Mouse (Mus musculus) midbrain, embryonic 10.5 days (tissue): ENCODE data around the gene Nexn. TPM values are rescaled to one million over a fixed set of nuclear protein-coding genes. Genes with fewer than 3 reads are reported as not detected.

Experiments
- DNase-seq: peaks from one replicate; pipeline ENCODE4 v3.0.0-alpha.2; 2017; ENCODE audit warnings: low spot score
- H3K27ac ChIP-seq: fragments of 300-500 bp; sonication (generic); replicated peaks from 2 replicates; pipeline ENCODE4 v1.5.1; 2016; ENCODE audit warnings: mild to moderate bottlenecking
- H3K27me3 ChIP-seq: fragments of 300-500 bp; sonication (generic); 2 replicates; pipeline ENCODE4 v1.6.1; 2016; ENCODE audit warnings: low read depth, mild to moderate bottlenecking; ENCODE audit not compliant: poor library complexity, severe bottlenecking
- H3K36me3 ChIP-seq: fragments of 300-500 bp; sonication (generic); 2 replicates; pipeline ENCODE4 v1.6.1; 2016; ENCODE audit warnings: mild to moderate bottlenecking, moderate library complexity
- H3K4me1 ChIP-seq: fragments of 300-500 bp; sonication (generic); 2 replicates; pipeline ENCODE4 v1.6.1; 2016
- H3K4me3 ChIP-seq: fragments of 300-500 bp; sonication (generic); 2 replicates; pipeline ENCODE4 v1.5.1; 2016; ENCODE audit warnings: mild to moderate bottlenecking, moderate library complexity
- H3K9me3 ChIP-seq: fragments of 300-500 bp; sonication (generic); replicated peaks from 2 replicates; pipeline ENCODE4 v1.6.1; 2016; ENCODE audit warnings: mild to moderate bottlenecking
- WGBS: fragments of 180-500 bp; shearing (Covaris S2); methylation state at CpG from one replicate; pipeline ENCODE4 v1.1.7; 2016; 5-methylcytosine and 5-hydroxymethylcytosine counted together
- polyA plus RNA-seq: library from polyadenylated mRNA; unstranded; fragments of >200 nt; fragmentation: Nextera tagmentation; extraction: Ambion mirVana; gene quantifications from 2 replicates; pipeline ENCODE4 v1.2.1, GENCODE M21; 2016

Nexn gene
- polyA plus RNA-seq, 1 experiment from 2014 or later: 3.0 TPM

- H3K4me3 ChIP-seq: peak overlapping the region; percentile 74
- H3K36me3 ChIP-seq: peaks cover 60% of the 10 kb centered on the region
- no peaks in the 10 kb centered on the region for H3K27me3 ChIP-seq
- H3K4me1 ChIP-seq: peaks cover 32% of the 10 kb centered on the region
- H3K9me3 ChIP-seq: no peaks in the 10 kb centered on the region
- WGBS: 84% methylated on average over 3 of the region's 3 CpGs
- DNase-seq: no peak
- no peak overlapping the region for H3K27ac ChIP-seq
Measured at GRCm38 (mm10) chr3:152213416-152213815, 52.7 kb downstream of the Nexn start.

GRCm38 (mm10) chr3:152211731-152212279, 54.3 kb downstream of the Nexn start:
- peaks cover 54% of the 10 kb centered on the region for H3K36me3 ChIP-seq
- peak overlapping the region; percentile 74 for H3K4me3 ChIP-seq
- 54% methylated on average over 7 of the region's 7 CpGs for WGBS
- no peaks in the 10 kb centered on the region for H3K27me3 ChIP-seq
- H3K4me1 ChIP-seq: peaks cover 35% of the 10 kb centered on the region
- peak overlapping the region; percentile 98 for H3K27ac ChIP-seq
- no peaks in the 10 kb centered on the region for H3K9me3 ChIP-seq
- DNase-seq: no peak

- DNase-seq: peak; percentile 73
- H3K9me3 ChIP-seq: no peaks in the 10 kb centered on the region
- H3K36me3 ChIP-seq: peaks cover 48% of the 10 kb centered on the region
- WGBS: 0% methylated on average over 45 of the region's 68 CpGs
- H3K4me1 ChIP-seq: peaks cover 35% of the 10 kb centered on the region
- H3K4me3 ChIP-seq: peak overlapping the region; percentile 74
- peak overlapping the region; percentile 98 for H3K27ac ChIP-seq
- no peaks in the 10 kb centered on the region for H3K27me3 ChIP-seq
Measured at GRCm38 (mm10) chr3:152210728-152211391, 55.3 kb downstream of the Nexn start.

GRCm38 (mm10) chr3:152209967-152210634, 56.0 kb downstream of the Nexn start, which contains the start of the genes Dnajb4 and Fubp1:
Gene Dnajb4, minus strand, starts transcription at chr3:152210302.
Gene Fubp1, plus strand, starts transcription at chr3:152210422.
- peaks cover 35% of the 10 kb centered on the region for H3K4me1 ChIP-seq
- H3K27ac ChIP-seq: peak within 1 kb of the TSS; percentile 98
- peaks cover 40% of the 10 kb centered on the region for H3K36me3 ChIP-seq
- DNase-seq: peak; percentile 100
- under 1% methylated on average over 84 of the region's 85 CpGs for WGBS
- peak within 1 kb of the TSS; percentile 74 for H3K4me3 ChIP-seq
- H3K27me3 ChIP-seq: no peaks in the 10 kb centered on the region
- H3K9me3 ChIP-seq: no peaks in the 10 kb centered on the region

DNA sequence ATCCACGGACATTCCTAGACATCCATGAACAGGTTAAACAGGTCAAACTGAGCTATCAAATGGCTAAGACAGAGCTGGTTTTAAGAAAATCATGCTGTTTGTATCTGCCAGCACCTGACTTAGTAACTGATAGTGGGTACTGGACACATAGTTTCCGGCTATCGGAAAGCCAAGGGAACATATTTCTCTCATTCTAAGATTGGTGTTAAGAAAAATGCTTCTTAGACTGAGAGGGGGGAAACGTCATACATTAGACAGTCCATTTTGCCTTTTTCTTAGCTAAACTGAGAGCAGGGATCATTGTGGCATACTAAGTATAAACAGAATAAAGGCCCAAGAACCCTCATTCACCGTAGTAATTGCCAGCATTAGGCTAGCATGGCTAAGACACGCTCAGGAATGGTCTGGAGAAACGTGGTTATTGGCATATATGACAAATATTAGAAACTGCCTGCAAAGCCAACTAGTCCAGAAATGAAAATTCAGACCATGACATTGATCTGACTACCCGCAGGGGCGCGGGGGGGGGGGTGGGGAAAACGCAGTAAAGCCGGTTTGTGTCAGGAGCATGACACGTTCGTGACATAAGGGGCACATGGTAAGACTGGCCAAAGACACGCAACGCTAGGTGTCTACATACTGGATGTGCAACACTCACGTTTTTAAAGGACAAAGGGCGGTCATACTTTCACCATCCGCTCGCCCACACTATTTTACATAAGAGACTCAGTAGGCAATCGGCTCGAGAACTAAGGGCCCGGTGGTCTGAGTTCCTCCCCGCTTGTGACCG, 56.8 kb downstream of the Nexn start:
- peaks cover 35% of the 10 kb centered on the region for H3K4me1 ChIP-seq
- no peaks in the 10 kb centered on the region for H3K9me3 ChIP-seq
- DNase-seq: no peak
- no peaks in the 10 kb centered on the region for H3K27me3 ChIP-seq
- 9% methylated on average over 25 of the region's 25 CpGs for WGBS
- H3K27ac ChIP-seq: peak overlapping the region; percentile 98
- H3K36me3 ChIP-seq: peaks cover 34% of the 10 kb centered on the region
- peak overlapping the region; percentile 74 for H3K4me3 ChIP-seq

GRCm38 (mm10) chr3:152208096-152208885, 57.9 kb downstream of the Nexn start:
- Histone ChIP-seq H3K4me3 (peak overlapping the region; percentile 74), H3K27me3 (no peaks in the 10 kb centered on the region), H3K4me1 (peaks cover 29% of the 10 kb centered on the region), H3K9me3 (no peaks in the 10 kb centered on the region), H3K36me3 (peaks cover 29% of the 10 kb centered on the region), H3K27ac (no peak overlapping the region)
- WGBS: 96% methylated on average over 7 of the region's 7 CpGs
- DNase-seq: no peak

GRCm38 (mm10) chr3:152207156-152207555, 59.0 kb downstream of the Nexn start:
- Histone ChIP-seq H3K4me1 (peaks cover 18% of the 10 kb centered on the region), H3K4me3 (no peak overlapping the region), H3K9me3 (no peaks in the 10 kb centered on the region), H3K27ac (no peak overlapping the region), H3K27me3 (no peaks in the 10 kb centered on the region), H3K36me3 (peaks cover 20% of the 10 kb centered on the region)
- WGBS: 94% methylated on average over 4 of the region's 4 CpGs
- DNase-seq: no peak

DNA sequence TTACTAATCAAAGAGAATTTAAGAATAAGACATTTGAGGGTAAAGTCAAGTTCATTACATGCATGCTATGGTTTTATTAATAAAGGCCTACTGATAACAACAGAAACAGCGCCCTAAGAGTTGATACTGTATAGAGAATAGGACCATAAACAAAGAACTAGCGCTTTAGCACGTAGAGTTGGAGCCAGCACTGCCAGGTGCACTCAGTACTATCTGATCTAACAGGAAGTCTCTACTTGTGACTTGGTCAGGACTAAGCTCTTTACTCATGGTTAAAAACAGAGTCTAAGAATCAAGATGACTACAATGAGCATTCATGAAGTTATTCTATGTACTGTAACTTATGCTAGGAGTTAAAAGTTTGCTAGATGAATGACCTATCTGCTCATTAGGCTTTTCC, 61.6 kb downstream of the Nexn start:
- no peak overlapping the region for H3K27ac ChIP-seq
- no peaks in the 10 kb centered on the region for H3K27me3 ChIP-seq
- H3K9me3 ChIP-seq: no peaks in the 10 kb centered on the region
- H3K36me3 ChIP-seq: peaks cover 15% of the 10 kb centered on the region
- DNase-seq: no peak
- no peak overlapping the region for H3K4me3 ChIP-seq
- 91% methylated on average over 3 of the region's 3 CpGs for WGBS
- peaks cover 11% of the 10 kb centered on the region for H3K4me1 ChIP-seq

- Histone ChIP-seq H3K9me3 (no peaks in the 10 kb centered on the region), H3K36me3 (peaks cover 15% of the 10 kb centered on the region), H3K4me3 (no peak overlapping the region), H3K27me3 (no peaks in the 10 kb centered on the region), H3K27ac (no peak overlapping the region), H3K4me1 (peaks cover 8% of the 10 kb centered on the region)
- 74% methylated on average over 3 of the region's 3 CpGs for WGBS
- DNase-seq: no peak
Measured at GRCm38 (mm10) chr3:152203996-152204395, 62.2 kb downstream of the Nexn start.

DNA sequence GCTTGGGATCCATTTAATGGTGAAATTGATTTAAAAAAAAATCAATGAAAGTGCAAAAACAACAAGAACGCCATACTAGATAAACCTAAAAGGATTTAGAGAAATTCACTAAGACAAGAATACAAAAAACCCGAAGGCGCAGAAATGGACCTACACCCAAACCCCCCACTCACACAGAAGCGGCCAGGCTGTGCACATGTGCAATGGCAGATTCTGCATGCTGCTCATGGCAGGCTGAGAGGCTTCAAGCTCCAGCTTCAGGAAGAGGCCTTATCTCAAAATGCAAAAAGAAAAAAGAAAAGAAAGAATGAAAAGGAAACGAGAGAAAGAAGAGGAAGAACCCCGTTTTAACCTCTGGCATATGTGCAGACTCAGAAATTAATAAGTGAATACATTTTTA, 62.7 kb downstream of the Nexn start:
- no peaks in the 10 kb centered on the region for H3K27me3 ChIP-seq
- no peak overlapping the region for H3K4me3 ChIP-seq
- H3K27ac ChIP-seq: no peak overlapping the region
- no peak for DNase-seq
- peaks cover 14% of the 10 kb centered on the region for H3K36me3 ChIP-seq
- no peaks in the 10 kb centered on the region for H3K9me3 ChIP-seq
- WGBS: 91% methylated on average over 6 of the region's 6 CpGs
- peaks cover 2% of the 10 kb centered on the region for H3K4me1 ChIP-seq

DNA sequence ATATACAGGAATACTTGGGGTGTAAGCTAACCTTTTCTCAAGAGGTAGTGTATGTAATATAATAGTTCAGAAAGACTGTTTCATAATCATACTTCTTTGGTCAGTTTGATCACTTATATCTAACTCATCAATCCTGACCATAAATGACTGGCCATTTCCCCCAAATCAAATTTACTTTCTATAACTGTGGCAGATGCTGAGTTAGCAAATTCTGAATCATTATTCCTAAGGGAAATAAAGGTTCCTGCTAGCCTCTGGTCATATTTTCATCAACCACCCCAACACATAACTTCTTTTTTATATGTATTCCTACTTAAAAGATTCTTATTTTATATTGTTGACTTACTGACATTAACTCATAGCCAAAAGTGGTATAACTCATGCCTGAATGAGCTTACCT, 63.2 kb downstream of the Nexn start:
- no peaks in the 10 kb centered on the region for H3K27me3 ChIP-seq
- DNase-seq: no peak
- no peak overlapping the region for H3K4me3 ChIP-seq

GRCm38 (mm10) chr3:152201651-152202050, 64.5 kb downstream of the Nexn start:
- Histone ChIP-seq H3K9me3 (no peaks in the 10 kb centered on the region), H3K27ac (no peak overlapping the region), H3K27me3 (0 out of 2 replicates have a peak, but pooled peaks cover 3% of the 10 kb centered on the region), H3K36me3 (peaks cover 2% of the 10 kb centered on the region; the same call in 1 of the 2 replicates), H3K4me1 (no peaks in the 10 kb centered on the region), H3K4me3 (no peak overlapping the region)
- DNase-seq: no peak
- WGBS: 82% methylated on average over 2 of the region's 2 CpGs

More for the DNA sequence above, 63.2 kb downstream of the Nexn start:
- Histone ChIP-seq H3K9me3 (no peaks in the 10 kb centered on the region), H3K4me1 (no peaks in the 10 kb centered on the region), H3K36me3 (peaks cover 13% of the 10 kb centered on the region), H3K27ac (no peak overlapping the region)
